Mouse (Mus musculus): ENCODE data around the gene Dpp8.

- peak; percentile 23; the same call in 1 of the 2 replicates for TF ChIP-seq CTCF (IDR thresholded peaks at IDR 0.05; ENCODE audit: control insufficient read depth, insufficient read depth, low read length)
- TF ChIP-seq POLR2A (IDR thresholded peaks at IDR 0.05; ENCODE audit: borderline replicate concordance, control insufficient read depth, low read depth, low read length) = no peak
Measured at GRCm38 (mm10) chr9:65011304-65011703, 20.9 kb upstream of the Dpp8 start.

All from bone marrow, adult 2 months (tissue).